Mouse (Mus musculus) intestine, postnatal 0 days (tissue): ENCODE measurements around the gene Abl2. TPM values are rescaled to one million over a fixed set of nuclear protein-coding genes. Genes with fewer than 3 reads are reported as not detected.

Experiments used
- ATAC-seq: fragments of 200-750 bp; cut with Nextera tagmentation; 2 replicates; pipeline ENCODE4 v1.8.0; 2017; ENCODE audit warnings: mild to moderate bottlenecking, moderate TSS enrichment, moderate library complexity
- H3K27ac ChIP-seq: fragments of 300-500 bp; sonication (generic); 2 replicates; pipeline ENCODE4 v1.5.1; 2014; ENCODE audit warnings: mild to moderate bottlenecking, low read depth, low read length, moderate library complexity
- H3K27me3 ChIP-seq: fragments of 300-500 bp; sonication (generic); replicated peaks from 2 replicates; pipeline ENCODE4 v1.6.1; 2014; ENCODE audit warnings: low read length, mixed read lengths; ENCODE audit not compliant: control insufficient read depth, insufficient read depth
- H3K36me3 ChIP-seq: fragments of 300-500 bp; sonication (generic); 2 replicates; pipeline ENCODE4 v1.6.1; 2014; ENCODE audit warnings: mild to moderate bottlenecking, moderate library complexity; ENCODE audit not compliant: control insufficient read depth, insufficient read depth
- H3K4me1 ChIP-seq: fragments of 300-500 bp; sonication (generic); replicated peaks from 2 replicates; pipeline ENCODE4 v1.6.1; 2014; ENCODE audit warnings: antibody characterized with exemption, low read length, mixed read lengths; ENCODE audit not compliant: control insufficient read depth, insufficient read depth
- H3K4me2 ChIP-seq: fragments of 300-500 bp; sonication (generic); replicated peaks from 2 replicates; pipeline ENCODE4 v1.6.1; 2014; ENCODE audit warnings: low read depth, mild to moderate bottlenecking, moderate library complexity
- H3K4me3 ChIP-seq: fragments of 300-500 bp; sonication (generic); 2 replicates; pipeline ENCODE4 v1.5.1; 2014; ENCODE audit warnings: low read depth, low read length
- H3K9ac ChIP-seq: fragments of 300-500 bp; sonication (generic); 2 replicates; pipeline ENCODE4 v1.6.1; 2014; ENCODE audit warnings: mild to moderate bottlenecking, low read depth, low read length
- H3K9me3 ChIP-seq: fragments of 300-500 bp; sonication (generic); 2 replicates; pipeline ENCODE4 v1.6.1; 2016; ENCODE audit warnings: mixed run types; ENCODE audit not compliant: control insufficient read depth
- CTCF ChIP-seq: sonication (generic); IDR thresholded peaks from 2 replicates; pipeline ENCODE4 v1.5.1; 2016; ENCODE audit warnings: low read depth, mild to moderate bottlenecking, control low read depth, antibody characterized with exemption, moderate library complexity
- WGBS: fragments of 180-500 bp; shearing (Covaris S2); extraction: QIAGEN DNeasy Blood & Tissue Kit; methylation state at CpG from one replicate; pipeline ENCODE4 v1.1.7; 2014; 5-methylcytosine and 5-hydroxymethylcytosine counted together
- polyA plus RNA-seq: library from polyadenylated mRNA; unstranded; fragments of >200 nt; fragmentation: Nextera tagmentation; extraction: Ambion mirVana; gene quantifications from 2 replicates; pipeline ENCODE4 v1.2.1, GENCODE M21; 2015

Gene Abl2
- polyA plus RNA-seq, 1 experiment from 2014 or later = 1.6 TPM

GRCm38 (mm10) chr1:156610257-156610656 is 51.7 kb downstream of the Abl2 start:
- Histone ChIP-seq H3K4me1 (peaks cover 6% of the 10 kb centered on the region), H3K9me3 (no peaks in the 10 kb centered on the region), H3K4me3 (no peak overlapping the region), H3K9ac (no peak overlapping the region), H3K36me3 (no peaks in the 10 kb centered on the region), H3K27ac (no peak overlapping the region), H3K4me2 (no peak overlapping the region), H3K27me3 (no peaks in the 10 kb centered on the region)
- 53% methylated on average over 1 of the region's 1 CpGs for WGBS
- ATAC-seq = no peak
- no peak for TF ChIP-seq CTCF

DNA sequence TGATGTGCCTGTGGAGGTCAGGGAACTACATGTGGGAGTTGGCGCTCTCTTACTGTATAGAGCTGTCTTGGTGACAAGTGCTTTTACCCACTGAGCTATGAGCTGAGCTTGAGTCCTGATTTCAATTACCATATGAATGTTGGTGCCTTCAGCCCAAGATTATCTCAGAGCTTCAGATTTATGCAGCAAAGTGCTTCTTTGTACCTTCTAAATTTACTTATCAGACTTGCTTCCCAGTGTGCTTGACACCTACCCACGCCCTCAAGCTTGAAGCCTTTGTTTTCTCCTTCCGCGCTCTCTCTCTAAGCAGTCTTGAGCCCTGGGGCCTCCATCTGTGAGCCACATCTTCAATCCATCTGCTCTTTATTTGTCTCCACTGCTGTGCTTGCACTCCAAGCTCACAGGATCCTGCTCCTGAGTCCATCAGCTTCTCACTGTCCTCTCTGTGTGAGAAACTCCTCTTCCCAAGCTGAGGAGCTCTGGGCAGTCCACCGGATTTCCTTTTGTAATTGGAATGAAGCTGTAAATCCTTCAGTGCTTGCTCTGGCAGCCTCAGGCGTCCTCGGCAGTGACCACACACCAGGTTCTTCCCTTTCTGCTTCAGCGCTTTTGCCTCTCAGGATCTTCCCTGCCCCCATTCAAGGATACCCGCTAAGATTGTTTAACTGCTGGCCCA is 55.4 kb downstream of the Abl2 start:
- Histone ChIP-seq H3K27me3 (no peaks in the 10 kb centered on the region), H3K4me1 (peaks cover 6% of the 10 kb centered on the region), H3K9me3 (no peaks in the 10 kb centered on the region), H3K36me3 (no peaks in the 10 kb centered on the region), H3K4me3 (no peak overlapping the region), H3K9ac (no peak overlapping the region), H3K27ac (peak overlapping the region; percentile 21; the same call in 1 of the 2 replicates), H3K4me2 (no peak overlapping the region)
- no peak for ATAC-seq
- 47% methylated on average over 9 of the region's 9 CpGs for whole genome bisulfite sequencing
- TF ChIP-seq CTCF = no peak

- Histone ChIP-seq H3K27ac (no peak overlapping the region), H3K4me3 (no peak overlapping the region), H3K4me2 (no peak overlapping the region), H3K27me3 (no peaks in the 10 kb centered on the region), H3K9me3 (no peaks in the 10 kb centered on the region), H3K9ac (no peak overlapping the region), H3K36me3 (no peaks in the 10 kb centered on the region), H3K4me1 (peaks cover 6% of the 10 kb centered on the region)
- WGBS = 87% methylated on average over 1 of the region's 1 CpGs
- TF ChIP-seq CTCF = peak; percentile 59
- ATAC-seq = no peak
Observed at GRCm38 (mm10) chr1:156614710-156615109, 56.1 kb downstream of the Abl2 start.

DNA sequence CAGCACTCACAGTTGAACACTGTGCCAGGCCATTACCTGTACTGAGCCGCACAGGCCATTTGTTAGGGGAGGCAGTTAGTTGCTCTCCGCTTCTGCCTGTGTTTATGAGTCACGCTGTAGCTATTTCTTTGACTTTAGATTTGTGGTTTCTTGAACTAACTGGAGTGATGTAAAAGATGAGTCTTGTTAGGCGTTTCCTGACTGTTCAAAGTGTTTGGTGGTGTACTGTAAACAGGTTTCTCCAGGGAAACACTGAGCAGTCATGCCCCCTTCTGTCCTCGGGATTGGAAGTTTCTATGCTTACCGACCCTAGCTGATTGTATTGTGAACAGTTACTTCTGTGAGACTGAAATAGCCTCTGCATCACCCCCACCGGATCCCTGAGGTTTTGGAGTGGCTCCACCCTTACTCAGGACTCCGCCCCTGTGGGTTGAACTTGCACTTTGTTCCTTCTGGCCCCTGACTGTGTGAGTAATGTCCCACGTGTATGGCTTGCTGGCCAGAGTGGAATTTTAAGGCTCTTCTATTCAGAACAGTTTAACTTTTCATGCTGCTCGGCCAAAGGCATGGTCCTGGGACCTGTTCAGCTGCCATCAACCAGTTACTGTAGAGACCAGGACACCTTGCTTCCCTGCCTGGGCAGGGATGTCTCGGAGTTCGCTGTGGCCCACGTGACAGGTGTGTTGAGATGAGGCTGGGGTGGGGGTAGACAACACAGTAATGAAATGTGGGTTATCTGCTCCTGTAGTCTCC is 57.0 kb downstream of the Abl2 start:
- 13% methylated on average over 13 of the region's 13 CpGs for WGBS
- H3K9ac ChIP-seq = no peak overlapping the region
- no peaks in the 10 kb centered on the region for H3K36me3 ChIP-seq
- H3K9me3 ChIP-seq = no peaks in the 10 kb centered on the region
- no peaks in the 10 kb centered on the region for H3K27me3 ChIP-seq
- H3K27ac ChIP-seq = peak overlapping the region; percentile 55
- H3K4me3 ChIP-seq = peak overlapping the region; percentile 22
- peak; percentile 15; the same call in 1 of the 2 replicates for TF ChIP-seq CTCF
- H3K4me1 ChIP-seq = peaks cover 6% of the 10 kb centered on the region
- peak; percentile 93 for ATAC-seq
- H3K4me2 ChIP-seq = peak overlapping the region; percentile 58

GRCm38 (mm10) chr1:156616989-156617598 is 58.5 kb downstream of the Abl2 start:
- Histone ChIP-seq H3K4me3 (no peak overlapping the region), H3K27ac (no peak overlapping the region)
- ATAC-seq = no peak

DNA sequence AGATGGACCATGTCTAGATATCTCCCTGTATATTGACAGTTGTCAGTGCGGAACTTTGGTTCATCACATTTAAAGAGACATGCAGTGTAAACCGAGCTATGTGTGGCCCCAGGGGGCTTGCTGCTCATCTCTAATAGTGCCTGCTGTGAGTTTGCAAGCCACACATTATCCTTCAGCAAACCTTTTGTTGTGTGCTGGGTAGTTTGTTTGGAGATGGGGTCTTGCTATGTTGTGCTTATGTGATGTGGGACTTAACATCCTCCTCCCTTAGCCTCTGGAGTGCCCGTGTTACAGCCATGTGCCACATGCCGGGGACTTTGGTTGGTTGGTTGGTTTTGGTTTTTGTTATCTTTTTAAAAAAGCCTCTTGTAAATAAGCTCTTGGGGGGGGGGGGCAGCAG is 59.2 kb downstream of the Abl2 start:
- H3K4me1 ChIP-seq = peaks cover 6% of the 10 kb centered on the region
- H3K9ac ChIP-seq = no peak overlapping the region
- no peaks in the 10 kb centered on the region for H3K9me3 ChIP-seq
- no peak overlapping the region for H3K4me3 ChIP-seq
- H3K27ac ChIP-seq = no peak overlapping the region
- H3K4me2 ChIP-seq = no peak overlapping the region
- WGBS = 71% methylated on average over 4 of the region's 4 CpGs
- no peaks in the 10 kb centered on the region for H3K27me3 ChIP-seq
- TF ChIP-seq CTCF = no peak
- H3K36me3 ChIP-seq = no peaks in the 10 kb centered on the region
- no peak for ATAC-seq

More at GRCm38 (mm10) chr1:156616989-156617598, 58.5 kb downstream of the Abl2 start:
- Histone ChIP-seq H3K36me3 (no peaks in the 10 kb centered on the region), H3K4me1 (peaks cover 6% of the 10 kb centered on the region), H3K27me3 (no peaks in the 10 kb centered on the region), H3K9ac (no peak overlapping the region), H3K9me3 (no peaks in the 10 kb centered on the region), H3K4me2 (peak overlapping the region; percentile 46)
- WGBS = 35% methylated on average over 12 of the region's 12 CpGs
- no peak for TF ChIP-seq CTCF
